Mouse (Mus musculus) intestine, postnatal 0 days (tissue): ENCODE data around the gene Lama2. TPM values are rescaled to one million over a fixed set of nuclear protein-coding genes. Genes with fewer than 3 reads are reported as not detected.

Experiments used
- ATAC-seq: fragments of 200-750 bp; cut with Nextera tagmentation; 2 replicates; pipeline ENCODE4 v1.8.0; 2017; ENCODE audit warnings: mild to moderate bottlenecking, moderate TSS enrichment, moderate library complexity
- H3K27ac ChIP-seq: fragments of 300-500 bp; sonication (generic); 2 replicates; pipeline ENCODE4 v1.5.1; 2014; ENCODE audit warnings: mild to moderate bottlenecking, low read depth, low read length, moderate library complexity
- H3K27me3 ChIP-seq: fragments of 300-500 bp; sonication (generic); replicated peaks from 2 replicates; pipeline ENCODE4 v1.6.1; 2014; ENCODE audit warnings: low read length, mixed read lengths; ENCODE audit not compliant: control insufficient read depth, insufficient read depth
- H3K36me3 ChIP-seq: fragments of 300-500 bp; sonication (generic); 2 replicates; pipeline ENCODE4 v1.6.1; 2014; ENCODE audit warnings: mild to moderate bottlenecking, moderate library complexity; ENCODE audit not compliant: control insufficient read depth, insufficient read depth
- H3K4me1 ChIP-seq: fragments of 300-500 bp; sonication (generic); replicated peaks from 2 replicates; pipeline ENCODE4 v1.6.1; 2014; ENCODE audit warnings: antibody characterized with exemption, low read length, mixed read lengths; ENCODE audit not compliant: control insufficient read depth, insufficient read depth
- H3K4me2 ChIP-seq: fragments of 300-500 bp; sonication (generic); replicated peaks from 2 replicates; pipeline ENCODE4 v1.6.1; 2014; ENCODE audit warnings: low read depth, mild to moderate bottlenecking, moderate library complexity
- H3K4me3 ChIP-seq: fragments of 300-500 bp; sonication (generic); 2 replicates; pipeline ENCODE4 v1.5.1; 2014; ENCODE audit warnings: low read depth, low read length
- H3K9ac ChIP-seq: fragments of 300-500 bp; sonication (generic); 2 replicates; pipeline ENCODE4 v1.6.1; 2014; ENCODE audit warnings: mild to moderate bottlenecking, low read depth, low read length
- H3K9me3 ChIP-seq: fragments of 300-500 bp; sonication (generic); 2 replicates; pipeline ENCODE4 v1.6.1; 2016; ENCODE audit warnings: mixed run types; ENCODE audit not compliant: control insufficient read depth
- CTCF ChIP-seq: sonication (generic); IDR thresholded peaks from 2 replicates; pipeline ENCODE4 v1.5.1; 2016; ENCODE audit warnings: low read depth, mild to moderate bottlenecking, control low read depth, antibody characterized with exemption, moderate library complexity
- WGBS: fragments of 180-500 bp; shearing (Covaris S2); extraction: QIAGEN DNeasy Blood & Tissue Kit; methylation state at CpG from one replicate; pipeline ENCODE4 v1.1.7; 2014; 5-methylcytosine and 5-hydroxymethylcytosine counted together
- polyA plus RNA-seq: library from polyadenylated mRNA; unstranded; fragments of >200 nt; fragmentation: Nextera tagmentation; extraction: Ambion mirVana; gene quantifications from 2 replicates; pipeline ENCODE4 v1.2.1, GENCODE M21; 2015

The Lama2 gene
- polyA plus RNA-seq, 1 experiment from 2014 or later: 6.9 TPM

GRCm38 (mm10) chr10:27127454-27127853, 492.1 kb downstream of the Lama2 start:
- Histone ChIP-seq H3K27me3 (no peaks in the 10 kb centered on the region), H3K4me3 (no peak overlapping the region), H3K27ac (no peak overlapping the region), H3K9ac (no peak overlapping the region), H3K4me2 (no peak overlapping the region), H3K36me3 (no peaks in the 10 kb centered on the region), H3K9me3 (no peaks in the 10 kb centered on the region), H3K4me1 (no peaks in the 10 kb centered on the region)
- TF ChIP-seq CTCF: no peak
- no peak for ATAC-seq
- 80% methylated on average over 2 of the region's 2 CpGs for WGBS

GRCm38 (mm10) chr10:27123763-27124162, 495.8 kb downstream of the Lama2 start:
- Histone ChIP-seq H3K9me3 (no peaks in the 10 kb centered on the region), H3K4me2 (no peak overlapping the region), H3K36me3 (no peaks in the 10 kb centered on the region), H3K27me3 (no peaks in the 10 kb centered on the region), H3K4me3 (no peak overlapping the region), H3K4me1 (no peaks in the 10 kb centered on the region), H3K9ac (no peak overlapping the region), H3K27ac (no peak overlapping the region)
- WGBS: 81% methylated on average over 5 of the region's 5 CpGs
- no peak for ATAC-seq
- no peak for TF ChIP-seq CTCF

DNA sequence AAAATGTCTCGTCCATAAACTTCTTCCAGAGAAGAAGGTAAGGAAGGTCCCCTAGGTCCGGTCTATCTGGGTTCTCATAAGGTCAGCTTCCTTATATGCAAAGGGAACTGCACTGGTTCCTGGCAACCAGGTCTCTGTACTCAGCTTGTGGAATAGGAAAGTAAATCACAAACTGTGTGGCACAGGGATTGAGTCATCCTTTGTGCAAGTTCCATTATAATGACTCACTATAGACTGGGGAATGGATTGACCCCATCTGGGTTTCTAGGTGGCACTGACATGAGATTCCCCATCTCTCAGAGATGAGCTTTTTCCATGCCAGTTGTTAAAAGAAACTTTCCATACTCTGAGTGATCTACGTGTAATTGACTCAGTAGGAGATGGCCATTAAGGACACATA, 501.7 kb downstream of the Lama2 start:
- 83% methylated on average over 3 of the region's 3 CpGs for WGBS
- Histone ChIP-seq H3K9ac (no peak overlapping the region), H3K4me1 (no peaks in the 10 kb centered on the region), H3K9me3 (no peaks in the 10 kb centered on the region), H3K4me3 (no peak overlapping the region), H3K27ac (no peak overlapping the region), H3K36me3 (no peaks in the 10 kb centered on the region), H3K27me3 (no peaks in the 10 kb centered on the region), H3K4me2 (no peak overlapping the region)
- ATAC-seq: no peak
- TF ChIP-seq CTCF: no peak

- no peak overlapping the region for H3K4me3 ChIP-seq
- no peaks in the 10 kb centered on the region for H3K4me1 ChIP-seq
- WGBS: 85% methylated on average over 2 of the region's 2 CpGs
- no peaks in the 10 kb centered on the region for H3K9me3 ChIP-seq
- no peaks in the 10 kb centered on the region for H3K27me3 ChIP-seq
- ATAC-seq: no peak
- H3K9ac ChIP-seq: no peak overlapping the region
- no peaks in the 10 kb centered on the region for H3K36me3 ChIP-seq
- H3K4me2 ChIP-seq: no peak overlapping the region
- no peak overlapping the region for H3K27ac ChIP-seq
- TF ChIP-seq CTCF: no peak
Measured at GRCm38 (mm10) chr10:27116938-27117647, 502.5 kb downstream of the Lama2 start.

DNA sequence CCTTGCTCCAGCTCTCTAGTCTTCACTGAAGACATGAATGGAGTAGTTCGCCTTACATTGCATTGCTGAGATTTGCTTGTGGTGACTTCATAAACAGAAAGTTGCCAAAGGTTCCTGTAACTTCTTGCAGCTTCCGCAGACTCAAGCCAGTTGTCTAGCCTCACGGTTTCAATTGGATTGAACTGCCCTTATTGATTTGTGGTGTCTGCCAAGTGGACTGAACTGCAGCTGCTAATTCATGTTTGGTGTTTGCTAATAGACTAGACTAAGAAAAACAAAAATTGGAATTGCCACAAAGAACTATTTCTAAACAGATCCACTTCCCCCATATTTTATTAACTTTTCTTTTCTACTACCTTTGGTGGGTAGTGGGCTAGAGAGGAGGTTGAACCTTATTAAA, 505.4 kb downstream of the Lama2 start:
- no peaks in the 10 kb centered on the region for H3K4me1 ChIP-seq
- WGBS: 90% methylated on average over 3 of the region's 3 CpGs
- H3K4me3 ChIP-seq: no peak overlapping the region
- H3K27me3 ChIP-seq: no peaks in the 10 kb centered on the region
- H3K4me2 ChIP-seq: no peak overlapping the region
- H3K36me3 ChIP-seq: no peaks in the 10 kb centered on the region
- H3K27ac ChIP-seq: no peak overlapping the region
- TF ChIP-seq CTCF: no peak
- no peak for ATAC-seq
- H3K9ac ChIP-seq: no peak overlapping the region
- H3K9me3 ChIP-seq: no peaks in the 10 kb centered on the region

DNA sequence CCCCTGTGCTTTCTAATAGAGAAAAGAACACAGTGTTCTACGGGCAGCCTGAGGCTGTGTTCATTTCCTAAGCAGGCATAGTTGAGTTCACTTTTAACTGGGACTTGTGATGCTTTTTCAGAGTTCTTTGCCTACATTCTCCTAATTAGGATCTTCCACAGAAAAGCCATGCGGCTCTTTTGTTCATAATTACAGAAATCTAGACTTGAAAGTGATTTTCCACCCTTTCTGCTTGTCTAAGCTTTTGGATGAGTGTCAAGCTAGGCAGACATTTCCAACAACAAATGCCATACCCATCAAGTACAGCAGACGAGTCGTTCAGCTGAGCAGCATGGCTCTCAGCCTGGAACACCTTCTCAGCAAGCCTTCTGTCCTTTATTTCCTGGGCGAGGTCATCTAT, 515.7 kb downstream of the Lama2 start:
- H3K9ac ChIP-seq: no peak overlapping the region
- WGBS: 91% methylated on average over 5 of the region's 5 CpGs
- no peaks in the 10 kb centered on the region for H3K4me1 ChIP-seq
- H3K4me3 ChIP-seq: no peak overlapping the region
- no peak overlapping the region for H3K4me2 ChIP-seq
- no peak overlapping the region for H3K27ac ChIP-seq
- H3K27me3 ChIP-seq: no peaks in the 10 kb centered on the region
- no peaks in the 10 kb centered on the region for H3K9me3 ChIP-seq
- ATAC-seq: no peak
- no peak for TF ChIP-seq CTCF
- no peaks in the 10 kb centered on the region for H3K36me3 ChIP-seq
